Mouse (Mus musculus) liver, adult 2 months (tissue): ENCODE measurements around the gene Rsad1. TPM values are rescaled to one million over a fixed set of nuclear protein-coding genes. Genes with fewer than 3 reads are reported as not detected.

ENCODE experiments used
- DNase-seq: peaks from one replicate; pipeline ENCODE4 v3.0.0-alpha.2; 2011; ENCODE audit warnings: low read depth, low spot score; ENCODE audit errors: extremely low read depth
- H3K27ac ChIP-seq: fragments of 200-500 bp; replicated peaks from 2 replicates; pipeline ENCODE4 v1.5.1; 2012; ENCODE audit warnings: low read depth, mild to moderate bottlenecking, control low read depth, inconsistent platforms, low read length; ENCODE audit not compliant: insufficient read depth
- H3K27me3 ChIP-seq: fragments of 200-500 bp; 2 replicates; pipeline ENCODE4 v1.6.1; 2012; ENCODE audit warnings: mild to moderate bottlenecking, moderate library complexity, low read length, inconsistent platforms; ENCODE audit not compliant: control insufficient read depth, insufficient read depth
- H3K36me3 ChIP-seq: fragments of 200-500 bp; 2 replicates; pipeline ENCODE4 v1.6.1; 2012; ENCODE audit warnings: low read length, inconsistent platforms; ENCODE audit not compliant: control insufficient read depth, insufficient read depth
- H3K4me1 ChIP-seq: fragments of 200-500 bp; 2 replicates; pipeline ENCODE4 v1.6.1; 2011; ENCODE audit warnings: low read length; ENCODE audit not compliant: control insufficient read depth, insufficient read depth
- H3K4me3 ChIP-seq: fragments of 200-500 bp; 2 replicates; pipeline ENCODE4 v1.5.1; 2011; ENCODE audit warnings: low read depth, mild to moderate bottlenecking, control low read depth, low read length, moderate library complexity; ENCODE audit not compliant: insufficient read depth
- H3K79me2 ChIP-seq: fragments of 200-500 bp; 2 replicates; pipeline ENCODE4 v1.6.1; 2012; ENCODE audit warnings: inconsistent platforms, mild to moderate bottlenecking, low read length, moderate library complexity; ENCODE audit not compliant: control insufficient read depth, insufficient read depth
- H3K9ac ChIP-seq: fragments of 200-500 bp; 2 replicates; pipeline ENCODE4 v1.6.1; 2012; ENCODE audit warnings: low read depth, mild to moderate bottlenecking, control low read depth, inconsistent platforms, low read length
- CTCF ChIP-seq: fragments of 200-500 bp; IDR thresholded peaks from 2 replicates; pipeline ENCODE4 v1.5.1; 2011; ENCODE audit warnings: low read depth, low read length, control low read depth
- POLR2A ChIP-seq: fragments of 200-500 bp; IDR thresholded peaks from 2 replicates; pipeline ENCODE4 v1.6.1; 2011; ENCODE audit warnings: low read length, control low read depth; ENCODE audit not compliant: insufficient read depth; ENCODE audit errors: extremely low read depth
- WGBS: fragments of 180-500 bp; shearing (Covaris S2); methylation state at CpG from one replicate; pipeline ENCODE4 v1.1.7; 2018; 5-methylcytosine and 5-hydroxymethylcytosine counted together
- polyA plus RNA-seq: library from polyadenylated mRNA; depleted of rRNA; stranded (reverse); fragments of >200 nt; gene quantifications from 2 replicates; pipeline ENCODE4 v1.2.3, GENCODE M21; 2012
- total RNA-seq: library from RNA; depleted of rRNA; stranded (reverse); fragments of >200 nt; gene quantifications from 2 replicates; pipeline ENCODE4 v1.2.3, GENCODE M21; 2014

The Rsad1 gene
- total and polyA plus RNA-seq, 2 experiments = 2.1 to 8.0 TPM

DNA sequence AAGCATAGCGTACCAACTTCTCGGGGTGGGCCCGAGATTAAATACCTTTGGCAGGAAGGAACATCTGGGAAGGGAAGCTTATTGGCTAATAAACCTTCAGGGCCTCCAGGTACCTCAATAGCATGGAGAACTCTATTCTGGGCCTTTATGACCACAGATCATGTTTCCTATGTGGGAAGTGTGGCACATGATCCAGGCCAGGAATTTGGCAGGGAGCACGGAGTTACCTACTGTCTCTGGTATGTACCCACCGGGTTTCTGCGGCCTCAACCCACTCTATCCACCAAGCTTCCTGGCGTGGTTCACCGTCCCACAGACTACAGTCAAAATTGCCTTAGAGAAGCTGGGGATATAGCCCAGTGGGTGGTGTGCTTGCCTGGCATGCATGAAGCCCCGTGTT lies 36.0 kb upstream of the Rsad1 start:
- 96% methylated on average over 9 of the region's 9 CpGs for WGBS
- no peak overlapping the region for H3K27ac ChIP-seq
- peaks cover 27% of the 10 kb centered on the region for H3K79me2 ChIP-seq
- H3K4me1 ChIP-seq = peaks cover 7% of the 10 kb centered on the region
- no peaks in the 10 kb centered on the region for H3K27me3 ChIP-seq
- H3K36me3 ChIP-seq = peaks cover 5% of the 10 kb centered on the region; the same call in 1 of the 2 replicates
- DNase-seq = no peak
- H3K9ac ChIP-seq = no peak overlapping the region
- TF ChIP-seq CTCF = no peak
- no peak for TF ChIP-seq POLR2A
- H3K4me3 ChIP-seq = no peak overlapping the region

- DNase-seq = no peak
- 61% methylated on average over 5 of the region's 5 CpGs for WGBS
- no peak overlapping the region for H3K9ac ChIP-seq
- H3K4me3 ChIP-seq = no peak overlapping the region
- no peak overlapping the region for H3K27ac ChIP-seq
- no peaks in the 10 kb centered on the region for H3K27me3 ChIP-seq
- TF ChIP-seq POLR2A = no peak
- TF ChIP-seq CTCF = no peak
- H3K4me1 ChIP-seq = peaks cover 3% of the 10 kb centered on the region; the same call in 1 of the 2 replicates
- peaks cover 18% of the 10 kb centered on the region; the same call in 1 of the 2 replicates for H3K79me2 ChIP-seq
- H3K36me3 ChIP-seq = peaks cover 8% of the 10 kb centered on the region; the same call in 1 of the 2 replicates
Measured at GRCm38 (mm10) chr11:94580111-94580740, 31.2 kb upstream of the Rsad1 start.

GRCm38 (mm10) chr11:94576361-94576760 lies 27.3 kb upstream of the Rsad1 start:
- no peaks in the 10 kb centered on the region for H3K27me3 ChIP-seq
- peaks cover 11% of the 10 kb centered on the region; the same call in 1 of the 2 replicates for H3K79me2 ChIP-seq
- no peak overlapping the region for H3K4me3 ChIP-seq
- H3K9ac ChIP-seq = no peak overlapping the region
- WGBS = 63% methylated on average over 9 of the region's 9 CpGs
- peaks cover 3% of the 10 kb centered on the region; the same call in 1 of the 2 replicates for H3K4me1 ChIP-seq
- DNase-seq = peak; percentile 76
- TF ChIP-seq POLR2A = no peak
- no peak for TF ChIP-seq CTCF
- no peak overlapping the region for H3K27ac ChIP-seq
- peaks cover 15% of the 10 kb centered on the region; the same call in 1 of the 2 replicates for H3K36me3 ChIP-seq

GRCm38 (mm10) chr11:94575036-94575435 lies 26.0 kb upstream of the Rsad1 start:
- no peak overlapping the region for H3K4me3 ChIP-seq
- H3K36me3 ChIP-seq = peaks cover 21% of the 10 kb centered on the region; the same call in 1 of the 2 replicates
- 13% methylated on average over 2 of the region's 2 CpGs for WGBS
- peaks cover 6% of the 10 kb centered on the region; the same call in 1 of the 2 replicates for H3K79me2 ChIP-seq
- H3K9ac ChIP-seq = no peak overlapping the region
- peak; percentile 84 for DNase-seq
- H3K27ac ChIP-seq = no peak overlapping the region
- H3K27me3 ChIP-seq = no peaks in the 10 kb centered on the region
- H3K4me1 ChIP-seq = peaks cover 3% of the 10 kb centered on the region; the same call in 1 of the 2 replicates
- TF ChIP-seq CTCF (no peak), POLR2A (no peak)

DNA sequence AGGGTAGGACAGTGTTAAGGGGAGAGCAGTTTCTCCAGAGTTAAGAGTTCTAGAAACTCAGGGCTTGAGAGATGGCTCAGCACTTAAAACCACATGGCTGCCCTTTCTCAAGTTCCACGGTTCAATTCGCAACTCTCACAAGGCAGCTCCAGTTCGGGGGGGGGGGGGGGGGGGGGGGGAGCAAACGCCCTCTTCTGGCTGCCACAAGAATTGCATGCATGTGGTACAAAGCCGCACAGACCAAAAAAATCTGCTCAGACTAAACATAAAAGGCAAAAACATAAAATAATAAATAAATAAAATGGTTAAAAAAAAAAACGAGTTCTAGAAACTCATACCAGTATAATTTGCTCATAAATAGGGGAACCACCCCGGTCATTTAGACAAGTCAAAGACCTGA lies 25.5 kb upstream of the Rsad1 start:
- Histone ChIP-seq H3K36me3 (peaks cover 26% of the 10 kb centered on the region), H3K4me3 (no peak overlapping the region), H3K4me1 (peaks cover 3% of the 10 kb centered on the region; the same call in 1 of the 2 replicates), H3K27ac (no peak overlapping the region), H3K9ac (no peak overlapping the region), H3K27me3 (no peaks in the 10 kb centered on the region), H3K79me2 (peaks cover 4% of the 10 kb centered on the region; the same call in 1 of the 2 replicates)
- TF ChIP-seq CTCF = no peak
- no peak for TF ChIP-seq POLR2A
- 31% methylated on average over 7 of the region's 7 CpGs for WGBS
- DNase-seq = no peak

DNA sequence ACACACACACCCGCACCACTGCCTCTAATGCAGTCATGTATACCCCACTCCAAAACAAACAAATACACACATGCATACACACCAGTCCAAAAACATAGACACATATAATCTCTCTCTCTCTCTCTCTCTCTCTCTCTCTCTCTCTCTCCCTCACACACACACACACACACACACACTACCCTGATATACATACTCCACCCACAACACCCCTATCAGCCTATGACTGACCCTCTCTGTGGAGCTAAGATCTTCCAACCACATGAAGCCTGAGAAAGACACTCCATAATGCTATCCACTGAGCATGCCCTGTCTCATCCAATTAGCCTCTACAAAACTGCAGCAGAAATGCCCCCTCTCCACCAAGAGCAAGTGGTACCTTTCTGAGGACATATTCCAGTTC lies 22.8 kb upstream of the Rsad1 start:
- no peak for TF ChIP-seq POLR2A
- no peak for TF ChIP-seq CTCF
- 95% methylated on average over 1 of the region's 1 CpGs for WGBS

More for the DNA sequence above, 22.8 kb upstream of the Rsad1 start:
- no peak overlapping the region for H3K27ac ChIP-seq
- H3K4me3 ChIP-seq = no peak overlapping the region
- H3K79me2 ChIP-seq = no peaks in the 10 kb centered on the region; the same call in 1 of the 2 replicates
- H3K36me3 ChIP-seq = peaks cover 34% of the 10 kb centered on the region
- DNase-seq = no peak
- H3K27me3 ChIP-seq = no peaks in the 10 kb centered on the region
- peaks cover 2% of the 10 kb centered on the region; the same call in 1 of the 2 replicates for H3K4me1 ChIP-seq
- no peak overlapping the region for H3K9ac ChIP-seq
